Mouse (Mus musculus): ENCODE measurements around the gene Dupd1.

GRCm38 (mm10) chr14:21696186-21696830 is 18.1 kb downstream of the Dupd1 start:
- TF ChIP-seq CTCF (IDR thresholded peaks at IDR 0.05), result no peak
- TF ChIP-seq EP300 (IDR thresholded peaks at IDR 0.05), result no peak

All from lung, postnatal 0 days (tissue).